Comparison of ENCODE assay signal across 19 mouse cellular contexts in the genomic region with DNA sequence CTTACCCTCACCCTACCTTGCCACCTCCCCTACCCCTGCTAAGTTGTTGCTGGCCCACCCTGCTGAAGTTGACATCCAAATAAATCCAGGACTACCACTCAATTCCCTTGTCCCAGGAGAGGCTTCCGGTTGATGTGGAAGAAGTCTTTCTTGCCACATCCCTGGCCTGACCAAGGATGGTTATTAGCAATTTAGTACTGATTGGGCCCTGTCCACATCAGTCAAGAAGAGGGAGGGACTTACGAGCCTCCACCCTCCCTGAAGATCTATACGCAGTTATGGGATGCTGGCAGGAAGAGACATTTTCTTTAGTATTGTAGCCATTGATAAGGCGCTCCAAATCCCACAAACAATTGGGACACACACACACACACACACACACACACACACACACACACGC.
A peak's percentile ranks its signal among the peaks of the same experiment; 100 is the strongest.
DNase-seq lines count a peak whose midpoint lies in the region; ATAC-seq and TF ChIP-seq lines count a peak whose summit lies in the region.
"Had no signal": no experiment of that assay in that cellular context is flagged by ENCODE, and none has a peak within 500 bp of the region (broad histone marks: within the 10 kb centered on the region; RNA-seq: fewer than 3 reads in every experiment).

No protein-coding gene starts in this region.

- DNase-seq in embryo, embryonic 10.5 days (ENCODE audit: low spot score), result peak; percentile 36
- DNase-seq in embryo, embryonic 11 days, result no peak
- peak; percentile 70 for DNase-seq in ZHBTc4 (ENCODE audit: low read depth, low spot score)
- DNase-seq in left cerebral cortex, postnatal 10 days (ENCODE audit: extremely low spot score in 1 of 2, low spot score in 2 of 2), result no peak
- DNase-seq: cerebellum, postnatal 14 days; gastrocnemius, postnatal 14 days; liver, embryonic 13.5 days; right cerebral cortex, adult 18-20 months; thymus, postnatal 25 days had no signal

- 64% methylated on average over 5 of the region's 5 CpGs for WGBS in stomach, embryonic 15.5 days

- no peak for TF ChIP-seq CTCF in E14TG2a.4 (conservative IDR thresholded peaks at IDR 0.05; ENCODE audit: low read length)

- peaks cover 49% of the 10 kb centered on the region for H3K4me1 ChIP-seq in E14TG2a.4 (replicated peaks; ENCODE audit: low read depth, low read length)
- 0 out of 2 replicates have a peak, but pooled peaks cover 4% of the 10 kb centered on the region for H3K4me1 ChIP-seq in stomach, embryonic 15.5 days
- H3K4me1 ChIP-seq: midbrain, embryonic 13.5 days; neural tube, embryonic 13.5 days had no signal

- intact Hi-C loops in left cerebral cortex, postnatal 10 days (cut with DNase I), result no loop called here

- H3K27me3 ChIP-seq in E14TG2a.4 (ENCODE audit: insufficient read depth, low read length), result no peaks in the 10 kb centered on the region
- H3K27me3 ChIP-seq in stomach, embryonic 15.5 days (replicated peaks), result no peaks in the 10 kb centered on the region
- H3K27me3 ChIP-seq: limb, embryonic 12.5 days; liver, embryonic 13.5 days; lung, embryonic 15.5 days; midbrain, embryonic 13.5 days; neural tube, embryonic 13.5 days had no signal

- peak overlapping the region; percentile 77 for H3K27ac ChIP-seq in stomach, embryonic 15.5 days
- H3K27ac ChIP-seq: limb, embryonic 12.5 days; liver, embryonic 13.5 days; lung, embryonic 15.5 days; midbrain, embryonic 13.5 days; neural tube, embryonic 13.5 days had no signal

- no peak overlapping the region for H3K9ac ChIP-seq in stomach, embryonic 15.5 days
- H3K9ac ChIP-seq: limb, embryonic 12.5 days; liver, embryonic 13.5 days; lung, embryonic 15.5 days; midbrain, embryonic 13.5 days; neural tube, embryonic 13.5 days had no signal

- H3K4me3 ChIP-seq in E14TG2a.4 (replicated peaks; ENCODE audit: low read length), result peak overlapping the region; percentile 55
- no peak overlapping the region for H3K4me3 ChIP-seq in stomach, embryonic 15.5 days (replicated peaks)
- H3K4me3 ChIP-seq: erythroblast, embryonic 14.5 days; limb, embryonic 12.5 days; liver, embryonic 13.5 days; lung, embryonic 15.5 days; midbrain, embryonic 13.5 days; neural tube, embryonic 13.5 days had no signal

- ATAC-seq in stomach, embryonic 15.5 days (ENCODE audit: insufficient read depth, low FRiP score, low read depth), result no peak
- no peak for ATAC-seq in megakaryocyte, adult 5-6 weeks (ENCODE audit: poor library complexity, severe bottlenecking)
- ATAC-seq: forebrain, embryonic 14.5 days; inflammation-experienced regulatory T-cells, adult 6 months; midbrain, embryonic 13.5 days had no signal

- H3K9me3 ChIP-seq in E14TG2a.4 (ENCODE audit: low read length), result no peaks in the 10 kb centered on the region
- no peaks in the 10 kb centered on the region for H3K9me3 ChIP-seq in stomach, embryonic 15.5 days
- H3K9me3 ChIP-seq: limb, embryonic 12.5 days; liver, embryonic 13.5 days; lung, embryonic 15.5 days; midbrain, embryonic 13.5 days; neural tube, embryonic 13.5 days had no signal

- H3K4me2 ChIP-seq in stomach, embryonic 15.5 days, result no peak overlapping the region
- H3K4me2 ChIP-seq: limb, embryonic 12.5 days; liver, embryonic 13.5 days; lung, embryonic 15.5 days; midbrain, embryonic 13.5 days; neural tube, embryonic 13.5 days had no signal

- H3K36me3 ChIP-seq in E14TG2a.4 (ENCODE audit: insufficient read depth, low read length), result no peaks in the 10 kb centered on the region
- no peaks in the 10 kb centered on the region for H3K36me3 ChIP-seq in stomach, embryonic 15.5 days
- H3K36me3 ChIP-seq: limb, embryonic 12.5 days; liver, embryonic 13.5 days; lung, embryonic 15.5 days; midbrain, embryonic 13.5 days; neural tube, embryonic 13.5 days had no signal

Comparison
In these comparisons a context has a peak if more than half of its experiments do, and no peak if none do; other contexts are left out.
1. DNase-seq: peak in embryo, embryonic 10.5 days (single experiment) and ZHBTc4 (single experiment); none in embryo, embryonic 11 days (single experiment) and left cerebral cortex, postnatal 10 days (0 of 2).